Mouse (Mus musculus) megakaryocyte, embryonic 14.5 days (primary cell): ENCODE data around the gene Naif1.

Source experiments
- FLI1 ChIP-seq: IDR thresholded peaks from 2 replicates; pipeline ENCODE4 v1.6.1; 2012; ENCODE audit warnings: low read length, inconsistent platforms, mixed read lengths
- GATA1 ChIP-seq: IDR thresholded peaks from 3 replicates; pipeline ENCODE4 v1.6.1; 2012; ENCODE audit warnings: mixed read lengths, low read length, inconsistent platforms, borderline replicate concordance

DNA sequence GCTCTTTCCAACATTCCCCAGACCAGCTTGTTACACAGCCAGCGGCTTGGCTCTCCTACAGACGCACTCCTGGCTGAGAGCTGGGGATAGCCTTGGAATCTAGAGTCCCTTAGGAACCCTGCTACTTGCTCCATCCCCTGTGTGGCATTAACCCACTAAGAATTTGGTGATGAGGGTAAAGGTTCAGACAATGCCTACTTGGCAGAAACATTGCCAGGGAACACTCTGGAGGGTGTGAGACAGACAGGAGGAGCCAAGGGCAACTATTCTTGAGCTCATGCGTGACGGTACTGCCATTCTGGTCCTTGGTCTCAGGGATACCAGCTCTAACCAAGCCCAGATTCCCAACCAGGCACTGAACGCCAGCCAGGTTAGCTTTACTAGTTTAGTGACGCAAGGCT is 28.4 kb upstream of the Naif1 start:
- TF ChIP-seq GATA1 = no peak
- no peak for TF ChIP-seq FLI1
